Mouse (Mus musculus) testis, adult 2 months (tissue): ENCODE measurements at regions not wholly inside any gene's neighbourhood (a gene's known extent, or its start where the extent isn't known, plus 50 kb on each side); places are given as distances from the start of the nearest gene placed in this dataset.

ENCODE experiments used
- CTCF ChIP-seq: fragments of 200-500 bp; IDR thresholded peaks from 2 replicates; pipeline ENCODE4 v1.5.1; 2012; ENCODE audit warnings: low read depth, mild to moderate bottlenecking, inconsistent platforms, low read length, moderate library complexity; ENCODE audit not compliant: control insufficient read depth, insufficient read depth, insufficient replicate concordance
- POLR2A ChIP-seq: fragments of 200-500 bp; IDR thresholded peaks from 2 replicates; pipeline ENCODE4 v1.6.1; 2012; ENCODE audit warnings: low read depth, mild to moderate bottlenecking, inconsistent platforms, low read length, moderate library complexity; ENCODE audit not compliant: control insufficient read depth

GRCm38 (mm10) chr17:79461681-79462091 lies 106.8 kb upstream of the Cdc42ep3 start:
- no peak for TF ChIP-seq CTCF
- TF ChIP-seq POLR2A: no peak
